Mouse (Mus musculus) lung, postnatal 0 days (tissue): Measurements from ENCODE around the gene Fam120b. TPM values are rescaled to one million over a fixed set of nuclear protein-coding genes. Genes with fewer than 3 reads are reported as not detected.

Source experiments
- ATAC-seq: fragments of 200-750 bp; cut with Nextera tagmentation; 2 replicates; pipeline ENCODE4 v1.8.0; 2017; ENCODE audit warnings: moderate library complexity
- DNase-seq: peaks from one replicate; pipeline ENCODE4 v3.0.0-alpha.2; 2016; ENCODE audit warnings: low spot score
- H3K27ac ChIP-seq: fragments of 300-500 bp; sonication (generic); 2 replicates; pipeline ENCODE4 v1.5.1; 2014; ENCODE audit warnings: antibody characterized with exemption, mild to moderate bottlenecking, low read length, mixed read lengths
- H3K27me3 ChIP-seq: fragments of 300-500 bp; sonication (generic); replicated peaks from 2 replicates; pipeline ENCODE4 v1.6.1; 2014; ENCODE audit warnings: low read length, mixed read lengths; ENCODE audit not compliant: insufficient read depth
- H3K36me3 ChIP-seq: fragments of 300-500 bp; sonication (generic); 2 replicates; pipeline ENCODE4 v1.6.1; 2014; ENCODE audit warnings: low read length, mixed read lengths; ENCODE audit not compliant: insufficient read depth
- H3K4me1 ChIP-seq: fragments of 300-500 bp; sonication (generic); 2 replicates; pipeline ENCODE4 v1.6.1; 2014; ENCODE audit warnings: antibody characterized with exemption, low read depth, low read length, mixed read lengths; ENCODE audit not compliant: insufficient read depth
- H3K4me2 ChIP-seq: fragments of 300-500 bp; sonication (generic); replicated peaks from 2 replicates; pipeline ENCODE4 v1.6.1; 2014; ENCODE audit warnings: low read depth, mild to moderate bottlenecking, low read length, moderate library complexity, mixed read lengths
- H3K4me3 ChIP-seq: fragments of 300-500 bp; sonication (generic); 2 replicates; pipeline ENCODE4 v1.5.1; 2014; ENCODE audit warnings: low read depth, low read length
- H3K9ac ChIP-seq: fragments of 300-500 bp; sonication (generic); replicated peaks from 2 replicates; pipeline ENCODE4 v1.6.1; 2014; ENCODE audit warnings: low read depth, mild to moderate bottlenecking
- H3K9me3 ChIP-seq: fragments of 300-500 bp; sonication (generic); 2 replicates; pipeline ENCODE4 v1.6.1; 2016; ENCODE audit warnings: low read length, mixed read lengths
- CTCF ChIP-seq: IDR thresholded peaks from 2 replicates; pipeline ENCODE4 v1.5.1; 2016; ENCODE audit warnings: antibody characterized with exemption, mild to moderate bottlenecking
- EP300 ChIP-seq: IDR thresholded peaks from 2 replicates; pipeline ENCODE4 v1.6.1; 2016; ENCODE audit warnings: antibody characterized with exemption, mild to moderate bottlenecking, control low read depth
- WGBS: fragments of 180-500 bp; shearing (Covaris S2); extraction: QIAGEN DNeasy Blood & Tissue Kit; methylation state at CpG from one replicate; pipeline ENCODE4 v1.1.7; 2014; 5-methylcytosine and 5-hydroxymethylcytosine counted together
- polyA plus RNA-seq: library from polyadenylated mRNA; unstranded; fragments of >200 nt; fragmentation: Nextera tagmentation; extraction: Ambion mirVana; gene quantifications from 2 replicates; pipeline ENCODE4 v1.2.1, GENCODE M21; 2015

Gene Fam120b
- polyA plus RNA-seq, 1 experiment from 2014 or later, result 11.2 TPM

DNA sequence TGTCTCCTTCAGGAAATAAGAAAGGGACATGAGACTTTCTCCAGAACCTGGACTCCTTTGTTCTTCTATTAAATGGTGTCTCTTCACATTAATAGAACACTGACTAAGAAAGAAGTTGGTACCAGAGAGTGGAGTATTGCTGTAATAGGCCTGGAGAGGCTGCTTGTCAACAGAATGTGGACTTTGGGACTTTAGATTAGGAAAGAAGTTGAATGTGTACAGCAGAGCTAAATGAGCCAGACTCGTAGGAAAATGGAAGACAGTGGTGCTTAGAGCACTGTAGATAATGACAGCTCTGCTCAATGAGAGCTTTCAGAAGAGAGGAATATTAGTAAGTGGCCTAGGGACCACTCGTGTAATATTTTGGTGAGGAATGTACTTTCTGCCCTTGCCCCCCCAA is 60.6 kb downstream of the Fam120b start:
- DNase-seq, result no peak
- no peak for TF ChIP-seq CTCF
- no peak for TF ChIP-seq EP300
- no peaks in the 10 kb centered on the region for H3K4me1 ChIP-seq
- H3K9ac ChIP-seq, result no peak overlapping the region
- no peak for ATAC-seq
- 85% methylated on average over 2 of the region's 2 CpGs for WGBS
- H3K36me3 ChIP-seq, result no peaks in the 10 kb centered on the region
- H3K27ac ChIP-seq, result no peak overlapping the region
- no peak overlapping the region for H3K4me3 ChIP-seq
- no peaks in the 10 kb centered on the region for H3K9me3 ChIP-seq
- no peaks in the 10 kb centered on the region for H3K27me3 ChIP-seq
- no peak overlapping the region for H3K4me2 ChIP-seq

DNA sequence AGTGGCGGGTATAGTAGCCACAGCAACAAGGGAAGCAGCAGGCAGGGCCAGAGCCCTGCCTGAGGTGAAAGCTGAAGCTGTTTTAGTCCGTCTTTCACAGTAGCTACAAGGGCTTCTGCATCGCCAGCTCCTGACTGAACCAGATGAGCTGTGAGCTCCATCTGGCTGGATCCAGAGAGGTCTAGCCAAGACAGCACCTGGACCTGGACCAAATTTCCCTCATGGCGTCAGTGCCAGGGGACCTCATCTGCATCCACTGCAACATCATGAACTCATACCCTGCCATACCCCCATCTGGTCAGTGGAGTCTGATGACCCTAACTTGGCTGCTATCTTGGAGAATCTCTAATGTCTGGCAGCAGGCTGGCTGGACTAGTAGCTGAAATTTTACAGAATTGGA is 63.8 kb downstream of the Fam120b start:
- 65% methylated on average over 4 of the region's 4 CpGs for WGBS

DNA sequence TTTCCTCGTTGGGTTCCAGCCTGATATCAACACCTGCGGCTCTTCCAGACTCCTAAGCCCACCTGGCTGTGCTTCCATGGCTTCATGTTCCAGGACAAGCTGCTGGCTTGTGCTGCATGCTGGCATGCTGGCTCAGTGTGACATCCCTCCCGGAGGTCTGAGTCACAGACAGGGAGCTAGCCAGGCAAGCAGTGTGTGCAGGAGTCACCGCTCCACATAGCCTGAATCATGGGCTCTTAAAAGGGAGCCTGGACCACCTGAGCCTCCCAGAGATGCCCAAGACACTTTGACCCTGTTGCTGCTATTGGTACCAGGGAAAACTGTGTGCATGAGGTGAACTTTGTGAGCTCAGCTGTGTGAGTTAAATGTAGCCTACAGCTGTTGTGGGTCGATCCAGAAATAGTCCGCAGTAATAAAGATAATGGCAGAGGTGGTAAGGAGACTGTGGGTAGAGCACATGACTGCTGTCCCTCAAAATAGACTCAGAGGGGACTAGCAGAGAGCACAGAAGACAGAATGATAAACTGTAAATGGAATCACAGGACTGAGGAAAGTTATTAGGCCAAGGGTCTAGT is 66.0 kb downstream of the Fam120b start:
- no peak overlapping the region for H3K4me3 ChIP-seq
- H3K9ac ChIP-seq, result no peak overlapping the region
- DNase-seq, result no peak
- no peaks in the 10 kb centered on the region for H3K4me1 ChIP-seq
- 89% methylated on average over 6 of the region's 6 CpGs for WGBS
- no peak overlapping the region for H3K27ac ChIP-seq
- H3K9me3 ChIP-seq, result no peaks in the 10 kb centered on the region
- ATAC-seq, result no peak
- H3K36me3 ChIP-seq, result no peaks in the 10 kb centered on the region
- no peaks in the 10 kb centered on the region for H3K27me3 ChIP-seq
- TF ChIP-seq CTCF, result no peak
- TF ChIP-seq EP300, result no peak
- H3K4me2 ChIP-seq, result no peak overlapping the region

More for the DNA sequence above, 63.8 kb downstream of the Fam120b start:
- Histone ChIP-seq H3K9ac (no peak overlapping the region), H3K4me1 (no peaks in the 10 kb centered on the region), H3K4me3 (no peak overlapping the region), H3K27me3 (no peaks in the 10 kb centered on the region), H3K9me3 (no peaks in the 10 kb centered on the region), H3K4me2 (no peak overlapping the region), H3K36me3 (no peaks in the 10 kb centered on the region), H3K27ac (no peak overlapping the region)
- no peak for TF ChIP-seq CTCF
- TF ChIP-seq EP300, result no peak
- no peak for ATAC-seq
- DNase-seq, result no peak

DNA sequence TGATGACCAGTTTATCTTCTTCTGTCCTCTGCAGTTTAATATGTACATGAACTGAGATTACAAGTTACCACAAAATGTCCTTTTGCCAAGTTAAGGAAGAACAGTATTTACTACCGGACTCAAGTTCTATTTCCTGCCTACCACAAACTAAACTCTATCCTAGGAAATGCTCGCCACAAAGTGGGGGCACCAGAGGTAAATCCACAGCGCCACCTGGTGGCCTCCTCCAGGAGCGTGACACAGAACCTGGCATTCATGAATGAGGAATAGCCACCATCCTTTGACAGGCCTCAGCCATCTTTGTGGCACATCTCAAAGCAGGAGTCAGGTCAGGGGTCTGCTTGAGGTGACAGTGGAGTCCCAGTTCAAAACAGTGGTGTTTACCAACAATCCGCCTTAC is 71.7 kb downstream of the Fam120b start:
- Histone ChIP-seq H3K4me3 (no peak overlapping the region), H3K4me1 (no peaks in the 10 kb centered on the region), H3K36me3 (peaks cover 10% of the 10 kb centered on the region), H3K27ac (no peak overlapping the region), H3K27me3 (no peaks in the 10 kb centered on the region), H3K9ac (no peak overlapping the region), H3K9me3 (no peaks in the 10 kb centered on the region), H3K4me2 (no peak overlapping the region)
- peak; percentile 38 for ATAC-seq
- peak; percentile 95 for TF ChIP-seq CTCF
- TF ChIP-seq EP300, result no peak
- WGBS, result 15% methylated on average over 5 of the region's 5 CpGs
- peak; percentile 76 for DNase-seq

DNA sequence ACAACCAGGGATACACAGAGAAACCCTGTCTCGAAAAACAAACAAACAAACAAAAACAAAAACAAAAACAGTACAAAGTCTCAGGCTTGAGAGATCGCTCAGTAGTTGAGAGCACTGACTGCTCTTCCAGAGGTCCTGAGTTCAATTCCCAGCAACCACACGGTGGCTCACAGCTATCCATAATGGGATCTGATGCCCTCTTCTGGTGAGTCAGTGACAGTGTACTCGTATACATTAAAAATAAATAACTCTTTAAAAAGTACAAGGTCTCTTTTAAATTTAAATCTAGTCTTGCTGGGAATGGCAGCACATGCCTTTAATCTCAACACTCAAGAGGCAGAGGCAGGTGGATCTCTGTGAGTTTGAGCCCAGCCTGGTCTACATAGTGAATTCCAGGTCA is 76.7 kb downstream of the Fam120b start:
- 88% methylated on average over 4 of the region's 4 CpGs for WGBS
- Histone ChIP-seq H3K4me3 (no peak overlapping the region), H3K9ac (no peak overlapping the region), H3K27me3 (no peaks in the 10 kb centered on the region), H3K27ac (no peak overlapping the region), H3K36me3 (peaks cover 39% of the 10 kb centered on the region), H3K9me3 (no peaks in the 10 kb centered on the region), H3K4me1 (no peaks in the 10 kb centered on the region), H3K4me2 (no peak overlapping the region)
- TF ChIP-seq EP300 (no peak), CTCF (peak; percentile 40)
- DNase-seq (no peak), ATAC-seq (no peak)

Other genes with a start within 250 kb of the Fam120b start
- 8.2 and 9.4 TPM in 2 replicates for gene Dll1, start 19.3 kb upstream of the Fam120b start, polyA plus RNA-seq
- 201 and 214 TPM in 2 replicates for gene Psmb1, start 103.5 kb downstream of the Fam120b start, polyA plus RNA-seq
- gene Tbp, start 103.7 kb downstream of the Fam120b start, polyA plus RNA-seq, result 29.4 and 29.9 TPM in 2 replicates
- 26.5 and 29.0 TPM in 2 replicates for gene Pdcd2, start 131.1 kb downstream of the Fam120b start, polyA plus RNA-seq
- 1.3 and 1.5 TPM in 2 replicates for gene Prdm9, start 168.2 kb downstream of the Fam120b start, polyA plus RNA-seq